Mouse (Mus musculus) naive thymus-derived CD4-positive, alpha-beta T cell, adult 2 months (primary cell): ENCODE results near the gene Gpat2.

ENCODE experiments used
- DNase-seq: peaks from one replicate; pipeline ENCODE4 v3.0.0-alpha.2; 2011; ENCODE audit warnings: low read depth

Gpat2 gene

GRCm38 (mm10) chr2:127444055-127444789 is 19.2 kb downstream of the Gpat2 start, which contains the start of gene Fahd2a:
TSS of gene Fahd2a (minus strand) at chr2:127444565.
- DNase-seq = peak; percentile 90

- no peak for DNase-seq
These were observed 21.8 kb downstream of the Gpat2 start for GRCm38 (mm10) chr2:127446847-127447246.

GRCm38 (mm10) chr2:127449691-127450090 is 24.7 kb downstream of the Gpat2 start:
- no peak for DNase-seq

GRCm38 (mm10) chr2:127451748-127452147 is 26.7 kb downstream of the Gpat2 start:
- no peak for DNase-seq

- no peak for DNase-seq
These were observed 28.1 kb downstream of the Gpat2 start for GRCm38 (mm10) chr2:127453141-127453540.

- peak; percentile 68 for DNase-seq
These were observed 28.8 kb downstream of the Gpat2 start for GRCm38 (mm10) chr2:127453764-127454163.

- no peak for DNase-seq
These were observed 34.3 kb downstream of the Gpat2 start for GRCm38 (mm10) chr2:127459341-127459740.

- no peak for DNase-seq
These were observed 36.4 kb downstream of the Gpat2 start for GRCm38 (mm10) chr2:127461351-127461750.

- DNase-seq = peak; percentile 51
These were observed 37.3 kb downstream of the Gpat2 start for GRCm38 (mm10) chr2:127462314-127462713.

- DNase-seq = no peak
These were observed 45.2 kb downstream of the Gpat2 start for GRCm38 (mm10) chr2:127470183-127470582.

GRCm38 (mm10) chr2:127470661-127471060 is 45.7 kb downstream of the Gpat2 start:
- DNase-seq = no peak

- no peak for DNase-seq
These were observed 46.3 kb downstream of the Gpat2 start for GRCm38 (mm10) chr2:127471281-127471680.

GRCm38 (mm10) chr2:127472279-127472678 is 47.3 kb downstream of the Gpat2 start:
- no peak for DNase-seq

GRCm38 (mm10) chr2:127479210-127479609 is 54.2 kb downstream of the Gpat2 start:
- DNase-seq = no peak

- no peak for DNase-seq
These were observed 54.8 kb downstream of the Gpat2 start for GRCm38 (mm10) chr2:127479763-127480162.

- DNase-seq = no peak
These were observed 57.0 kb downstream of the Gpat2 start for GRCm38 (mm10) chr2:127481841-127482532.

- DNase-seq = no peak
These were observed 57.5 kb downstream of the Gpat2 start for GRCm38 (mm10) chr2:127482533-127482911.

GRCm38 (mm10) chr2:127483001-127483400 is 58.0 kb downstream of the Gpat2 start:
- no peak for DNase-seq

GRCm38 (mm10) chr2:127484476-127485170 is 59.6 kb downstream of the Gpat2 start:
- no peak for DNase-seq
